Mouse (Mus musculus) liver, embryonic 16.5 days (tissue): ENCODE measurements around the gene Sgip1. TPM values are rescaled to one million over a fixed set of nuclear protein-coding genes. Genes with fewer than 3 reads are reported as not detected.

ENCODE experiments used
- ATAC-seq: fragments of 200-750 bp; cut with Nextera tagmentation; 2 replicates; pipeline ENCODE4 v1.8.0; 2017; ENCODE audit warnings: low read depth, mild to moderate bottlenecking, moderate number of reproducible peaks, moderate library complexity
- H3K27ac ChIP-seq: fragments of 300-500 bp; sonication (generic); 2 replicates; pipeline ENCODE4 v1.5.1; 2014; ENCODE audit warnings: mild to moderate bottlenecking, low read length
- H3K27me3 ChIP-seq: fragments of 300-500 bp; sonication (generic); 2 replicates; pipeline ENCODE4 v1.6.1; 2014; ENCODE audit warnings: low read depth, low read length, mixed read lengths; ENCODE audit not compliant: control insufficient read depth, insufficient read depth
- H3K36me3 ChIP-seq: fragments of 300-500 bp; sonication (generic); 2 replicates; pipeline ENCODE4 v1.6.1; 2014; ENCODE audit warnings: mild to moderate bottlenecking; ENCODE audit not compliant: control insufficient read depth, insufficient read depth
- H3K4me1 ChIP-seq: fragments of 300-500 bp; sonication (generic); 2 replicates; pipeline ENCODE4 v1.6.1; 2014; ENCODE audit warnings: low read depth, low read length, mixed read lengths; ENCODE audit not compliant: control insufficient read depth
- H3K4me2 ChIP-seq: fragments of 300-500 bp; sonication (generic); 2 replicates; pipeline ENCODE4 v1.6.1; 2014; ENCODE audit warnings: low read depth, low read length, mixed read lengths
- H3K4me3 ChIP-seq: fragments of 300-500 bp; sonication (generic); 2 replicates; pipeline ENCODE4 v1.5.1; 2014; ENCODE audit warnings: low read depth, mild to moderate bottlenecking, low read length
- H3K9ac ChIP-seq: fragments of 300-500 bp; sonication (generic); 2 replicates; pipeline ENCODE4 v1.6.1; 2014; ENCODE audit warnings: low read depth, low read length
- H3K9me3 ChIP-seq: fragments of 300-500 bp; sonication (generic); replicated peaks from 2 replicates; pipeline ENCODE4 v1.6.1; 2016; ENCODE audit warnings: low read length; ENCODE audit not compliant: control insufficient read depth
- WGBS: fragments of 180-500 bp; shearing (Covaris S2); extraction: QIAGEN DNeasy Blood & Tissue Kit; methylation state at CpG from one replicate; pipeline ENCODE4 v1.1.7; 2014; ENCODE audit not compliant: insufficient replicate concordance; 5-methylcytosine and 5-hydroxymethylcytosine counted together
- polyA plus RNA-seq: library from polyadenylated mRNA; unstranded; fragments of >200 nt; fragmentation: Nextera tagmentation; extraction: Ambion mirVana; gene quantifications from 2 replicates; pipeline ENCODE4 v1.2.1, GENCODE M21; 2015

Sgip1 gene
- polyA plus RNA-seq, 1 experiment from 2014 or later = 1.0 TPM

DNA sequence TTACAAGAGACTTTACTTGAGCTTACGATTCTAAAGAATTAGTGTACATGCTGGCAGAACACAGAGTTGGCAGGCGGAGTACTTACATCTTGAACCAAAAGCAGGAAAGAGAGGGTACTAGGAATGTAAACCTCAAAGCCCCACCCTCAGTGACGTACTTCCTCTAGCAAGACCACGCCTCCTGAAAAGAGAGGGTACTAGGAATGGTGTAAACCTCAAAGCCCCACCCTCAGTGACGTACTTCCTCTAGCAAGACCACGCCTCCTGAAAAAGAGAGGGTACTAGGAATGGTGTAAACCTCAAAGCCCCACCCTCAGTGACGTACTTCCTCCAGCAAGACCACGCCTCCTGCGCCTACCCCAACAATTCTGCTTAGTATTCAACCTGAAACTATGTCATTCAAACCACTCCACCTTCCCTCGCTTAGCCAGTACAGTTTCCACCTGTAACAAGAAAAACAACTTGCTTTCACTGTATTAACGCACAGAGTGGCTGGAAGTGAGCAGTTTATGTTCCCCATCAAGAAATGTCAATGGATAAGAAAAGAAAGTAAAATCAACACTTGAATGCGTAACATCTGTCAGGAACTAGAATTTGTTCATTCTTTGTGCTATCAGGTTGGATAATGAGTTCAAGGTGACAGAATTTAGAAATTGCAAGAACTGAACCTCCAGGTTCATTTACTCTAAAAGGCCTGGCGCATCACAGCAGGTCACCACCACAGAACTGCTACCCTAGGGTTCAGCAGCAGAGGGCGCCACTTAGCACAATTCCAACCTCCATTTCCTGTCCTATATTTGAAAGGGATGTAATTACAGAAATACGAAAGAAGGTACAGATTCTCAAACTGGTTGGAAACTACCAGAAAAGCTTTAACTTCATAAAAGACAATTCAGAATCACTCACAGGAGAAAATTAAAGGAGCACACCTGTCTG, 118.4 kb downstream of the Sgip1 start:
- ATAC-seq = no peak
- Histone ChIP-seq H3K9me3 (no peaks in the 10 kb centered on the region), H3K9ac (no peak overlapping the region), H3K4me2 (no peak overlapping the region), H3K36me3 (no peaks in the 10 kb centered on the region), H3K4me1 (peaks cover 4% of the 10 kb centered on the region), H3K27ac (no peak overlapping the region), H3K27me3 (no peaks in the 10 kb centered on the region), H3K4me3 (no peak overlapping the region)
- 72% methylated on average over 15 of the region's 15 CpGs for WGBS

DNA sequence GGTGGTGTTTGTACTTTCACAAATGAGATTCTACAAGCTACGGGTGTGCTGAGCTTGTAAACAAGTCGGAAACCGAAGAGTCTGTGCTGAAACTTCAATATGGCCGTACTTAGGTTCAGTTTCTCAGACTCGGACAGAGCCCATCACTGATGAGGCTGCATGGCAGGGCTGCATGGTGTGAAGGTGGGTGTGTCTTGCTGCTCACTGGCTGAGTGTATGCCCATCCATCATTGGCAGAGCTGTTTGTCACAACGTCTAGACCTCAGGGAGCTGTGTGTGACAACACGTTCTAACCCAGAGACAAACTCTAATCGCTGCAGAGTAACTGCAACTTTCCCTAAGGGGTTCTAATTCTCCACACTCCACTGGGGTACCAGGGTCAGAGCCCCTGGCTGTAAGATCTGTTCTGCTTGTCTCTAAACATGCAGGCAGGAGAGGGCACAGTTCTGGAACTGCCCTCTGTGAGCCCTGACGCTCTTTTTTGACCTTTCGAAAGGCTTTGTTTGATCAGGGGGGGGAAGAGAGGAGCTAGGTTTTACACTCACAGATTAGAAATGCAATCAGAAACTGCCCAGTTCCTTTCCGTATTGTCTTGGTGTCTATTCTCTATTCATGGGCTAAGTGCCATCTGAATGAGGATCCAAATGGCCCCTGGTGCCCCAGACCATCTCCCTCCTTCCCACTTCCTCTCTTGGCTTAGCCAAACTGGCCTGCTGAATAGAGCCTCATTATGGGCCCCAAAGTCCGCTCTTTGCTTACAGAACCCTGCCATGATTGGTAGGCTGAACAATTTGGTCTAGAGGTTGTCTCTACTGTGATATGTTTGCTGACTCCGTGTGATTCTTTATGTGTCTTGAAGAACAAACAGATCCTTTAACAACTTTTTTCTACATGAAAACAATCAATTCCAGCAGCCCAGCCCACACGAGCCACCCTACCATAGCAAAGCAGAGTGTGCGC, 121.9 kb downstream of the Sgip1 start:
- 0 out of 2 replicates have a peak overlapping the region, but pooled peaks have one; percentile 9 for H3K4me2 ChIP-seq
- H3K9me3 ChIP-seq = no peaks in the 10 kb centered on the region
- 55% methylated on average over 15 of the region's 15 CpGs for WGBS
- H3K27me3 ChIP-seq = no peaks in the 10 kb centered on the region
- no peak overlapping the region for H3K4me3 ChIP-seq
- H3K4me1 ChIP-seq = peaks cover 4% of the 10 kb centered on the region
- peak overlapping the region; percentile 74 for H3K27ac ChIP-seq
- no peak overlapping the region for H3K9ac ChIP-seq
- ATAC-seq = peak; percentile 83
- no peaks in the 10 kb centered on the region for H3K36me3 ChIP-seq

DNA sequence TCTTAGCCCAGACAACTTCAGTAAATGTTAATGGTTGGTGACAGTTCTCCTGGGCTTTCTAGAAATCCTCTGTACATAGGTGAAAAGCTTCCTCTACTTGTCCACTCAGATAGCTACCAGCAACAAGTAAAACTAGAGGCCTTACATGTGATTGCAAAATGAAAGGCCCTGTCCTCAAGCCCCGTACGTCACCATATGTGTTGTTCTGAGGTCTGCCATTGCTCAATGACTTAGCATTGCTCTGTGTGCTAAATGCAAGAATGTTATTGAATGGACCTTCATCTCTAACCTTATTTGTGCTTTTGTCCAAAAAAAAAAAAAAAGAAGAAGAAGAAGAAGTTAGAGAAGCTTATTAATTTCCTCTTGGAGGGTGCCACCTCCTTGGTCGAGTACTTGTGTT, 125.4 kb downstream of the Sgip1 start:
- no peak for ATAC-seq
- Histone ChIP-seq H3K27me3 (no peaks in the 10 kb centered on the region), H3K36me3 (no peaks in the 10 kb centered on the region), H3K9ac (no peak overlapping the region), H3K9me3 (no peaks in the 10 kb centered on the region), H3K4me2 (no peak overlapping the region), H3K4me1 (peaks cover 4% of the 10 kb centered on the region), H3K4me3 (no peak overlapping the region), H3K27ac (no peak overlapping the region)
- 58% methylated on average over 3 of the region's 3 CpGs for WGBS

DNA sequence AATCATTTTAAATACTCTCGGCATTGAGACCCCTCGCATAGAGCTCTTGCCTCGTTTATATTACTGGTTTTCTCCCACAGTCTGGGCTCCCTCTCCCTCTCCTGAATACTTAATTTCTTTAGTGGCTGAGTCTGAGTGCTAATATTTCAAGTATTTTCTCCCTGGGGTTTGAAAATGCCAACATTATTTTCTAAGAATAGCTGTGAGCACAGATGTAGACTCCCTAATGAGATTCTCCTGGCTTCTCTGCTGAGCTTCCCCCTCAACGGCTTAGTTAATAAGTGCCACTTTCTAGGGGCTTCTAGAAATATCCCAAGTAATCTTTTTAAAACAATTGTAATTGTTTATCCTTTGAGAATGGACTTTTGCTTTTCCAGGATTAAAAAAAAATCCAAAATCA, 130.2 kb downstream of the Sgip1 start:
- Histone ChIP-seq H3K9ac (no peak overlapping the region), H3K4me3 (no peak overlapping the region), H3K4me2 (no peak overlapping the region), H3K27me3 (no peaks in the 10 kb centered on the region), H3K9me3 (no peaks in the 10 kb centered on the region), H3K4me1 (no peaks in the 10 kb centered on the region), H3K36me3 (no peaks in the 10 kb centered on the region), H3K27ac (no peak overlapping the region)
- WGBS = 61% methylated on average over 4 of the region's 4 CpGs
- ATAC-seq = no peak

DNA sequence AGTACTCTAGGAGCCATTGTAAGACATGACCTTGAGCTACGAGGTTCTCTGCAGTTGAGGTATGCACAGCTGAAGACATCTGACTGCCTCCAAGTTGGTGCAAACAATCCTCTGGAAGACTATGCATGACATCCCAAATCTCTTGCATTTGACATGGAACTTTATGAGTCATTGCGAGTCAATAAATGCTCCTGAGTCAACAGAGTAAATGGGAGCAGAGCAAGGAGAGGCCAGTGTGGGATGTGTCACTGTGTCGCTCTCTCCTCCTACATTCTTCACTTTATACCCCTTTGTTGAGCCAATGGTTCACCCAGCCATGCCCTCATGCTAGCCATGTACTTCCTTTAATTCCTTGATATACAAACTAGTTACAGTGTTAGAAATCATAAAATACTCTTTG, 142.0 kb downstream of the Sgip1 start:
- H3K36me3 ChIP-seq = no peaks in the 10 kb centered on the region
- H3K27me3 ChIP-seq = no peaks in the 10 kb centered on the region
- H3K27ac ChIP-seq = no peak overlapping the region
- no peak for ATAC-seq
- H3K9me3 ChIP-seq = no peaks in the 10 kb centered on the region; the same call in 1 of the 2 replicates
- WGBS = 77% methylated on average over 3 of the region's 3 CpGs
- no peak overlapping the region for H3K4me2 ChIP-seq
- H3K9ac ChIP-seq = no peak overlapping the region
- H3K4me3 ChIP-seq = no peak overlapping the region
- no peaks in the 10 kb centered on the region for H3K4me1 ChIP-seq

DNA sequence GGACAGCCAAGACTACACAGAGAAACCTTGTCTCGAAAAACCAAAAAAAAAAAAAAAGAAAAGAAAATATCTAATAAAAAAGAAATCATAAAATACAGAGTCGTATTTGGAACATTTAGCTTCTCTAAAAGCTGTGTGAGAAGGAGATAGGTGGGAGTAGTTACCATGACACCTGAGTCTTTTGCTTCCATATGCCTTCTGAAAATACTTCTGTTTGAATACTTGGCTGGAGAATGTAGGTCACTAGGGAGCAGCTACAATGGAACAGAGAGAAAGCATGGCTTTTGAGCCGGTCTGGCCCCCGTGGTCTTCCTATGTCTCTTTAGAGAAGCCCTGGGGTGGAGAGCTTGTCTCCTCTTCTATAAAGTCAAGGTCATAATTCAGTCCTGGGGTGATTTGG, 143.1 kb downstream of the Sgip1 start:
- Histone ChIP-seq H3K27me3 (no peaks in the 10 kb centered on the region), H3K4me3 (no peak overlapping the region), H3K9me3 (no peaks in the 10 kb centered on the region; the same call in 1 of the 2 replicates), H3K4me2 (no peak overlapping the region), H3K9ac (no peak overlapping the region), H3K4me1 (no peaks in the 10 kb centered on the region), H3K36me3 (no peaks in the 10 kb centered on the region), H3K27ac (no peak overlapping the region)
- ATAC-seq = no peak
- WGBS = 67% methylated on average over 4 of the region's 4 CpGs

DNA sequence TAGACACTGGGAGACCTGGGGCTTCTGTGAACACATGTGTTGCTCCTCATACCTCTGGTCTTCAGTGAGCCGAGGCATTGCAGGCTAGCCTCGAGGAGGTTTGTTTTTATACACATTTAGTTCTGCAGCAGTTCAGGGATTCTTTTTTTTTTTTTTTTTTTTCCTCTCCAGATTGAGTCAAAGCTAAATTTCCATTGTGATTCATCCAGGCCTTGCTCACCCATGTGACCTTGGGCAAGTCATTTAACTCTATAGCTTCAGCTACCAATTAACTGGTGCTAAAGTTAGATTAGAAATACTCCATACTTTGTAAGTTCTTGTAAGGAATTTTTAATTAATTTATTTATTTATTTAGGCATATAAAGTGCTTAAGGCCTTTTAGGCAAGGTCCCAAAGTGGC, 145.4 kb downstream of the Sgip1 start:
- H3K36me3 ChIP-seq = no peaks in the 10 kb centered on the region
- no peaks in the 10 kb centered on the region for H3K4me1 ChIP-seq
- ATAC-seq = no peak
- H3K4me3 ChIP-seq = no peak overlapping the region
- no peak overlapping the region for H3K27ac ChIP-seq
- H3K4me2 ChIP-seq = no peak overlapping the region
- no peaks in the 10 kb centered on the region; the same call in 1 of the 2 replicates for H3K9me3 ChIP-seq
- WGBS = 45% methylated on average over 2 of the region's 2 CpGs
- H3K27me3 ChIP-seq = no peaks in the 10 kb centered on the region
- no peak overlapping the region for H3K9ac ChIP-seq

DNA sequence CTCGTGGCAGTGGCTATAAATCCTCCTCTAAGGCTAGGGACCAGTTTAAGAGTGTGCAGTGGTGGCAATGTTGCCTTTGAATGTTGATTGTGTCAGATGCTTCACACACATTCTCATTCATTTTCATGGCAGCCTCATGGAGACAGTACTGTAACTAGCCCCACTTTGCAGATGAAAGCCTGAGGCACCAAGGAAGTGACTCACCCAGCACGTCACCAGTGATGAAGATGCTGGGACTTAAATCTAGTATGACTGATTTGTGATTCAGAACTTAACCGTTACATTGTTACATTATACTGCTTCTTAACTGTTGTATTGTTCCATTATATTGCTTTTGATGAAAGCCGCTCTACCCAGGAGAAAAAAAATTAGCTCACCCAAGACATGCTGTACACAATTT, 145.8 kb downstream of the Sgip1 start:
- WGBS = 61% methylated on average over 4 of the region's 4 CpGs
- no peak overlapping the region for H3K4me2 ChIP-seq

More for the DNA sequence above, 145.8 kb downstream of the Sgip1 start:
- Histone ChIP-seq H3K4me1 (no peaks in the 10 kb centered on the region), H3K9ac (no peak overlapping the region), H3K27ac (no peak overlapping the region), H3K27me3 (no peaks in the 10 kb centered on the region), H3K36me3 (no peaks in the 10 kb centered on the region), H3K4me3 (no peak overlapping the region), H3K9me3 (no peaks in the 10 kb centered on the region; the same call in 1 of the 2 replicates)
- ATAC-seq = no peak
